Mouse (Mus musculus) heart, postnatal 0 days (tissue): Measurements from ENCODE around the gene Hsd17b2.

Experiments used
- CTCF ChIP-seq: IDR thresholded peaks from 2 replicates; pipeline ENCODE4 v1.5.1; 2016; ENCODE audit warnings: antibody characterized with exemption, control low read depth, low read depth
- EP300 ChIP-seq: IDR thresholded peaks from 2 replicates; pipeline ENCODE4 v1.6.1; 2016; ENCODE audit warnings: antibody characterized with exemption, low read depth

- TF ChIP-seq CTCF = no peak
- TF ChIP-seq EP300 = no peak
These were observed 96.4 kb downstream of the Hsd17b2 start for GRCm38 (mm10) chr8:117798066-117798465.
